Mouse (Mus musculus): ENCODE measurements around the gene Sap30. TPM values are rescaled to one million over a fixed set of nuclear protein-coding genes. Genes with fewer than 3 reads are reported as not detected.

Gene Sap30
- polyA plus RNA-seq (2014; fragmentation: Illumina TruSeq; extraction: RNeasy Lipid Tissue Mini Kit (QIAGEN cat#74804); ENCODE audit: low read depth, low replicate concordance) = 19.7 TPM

DNA sequence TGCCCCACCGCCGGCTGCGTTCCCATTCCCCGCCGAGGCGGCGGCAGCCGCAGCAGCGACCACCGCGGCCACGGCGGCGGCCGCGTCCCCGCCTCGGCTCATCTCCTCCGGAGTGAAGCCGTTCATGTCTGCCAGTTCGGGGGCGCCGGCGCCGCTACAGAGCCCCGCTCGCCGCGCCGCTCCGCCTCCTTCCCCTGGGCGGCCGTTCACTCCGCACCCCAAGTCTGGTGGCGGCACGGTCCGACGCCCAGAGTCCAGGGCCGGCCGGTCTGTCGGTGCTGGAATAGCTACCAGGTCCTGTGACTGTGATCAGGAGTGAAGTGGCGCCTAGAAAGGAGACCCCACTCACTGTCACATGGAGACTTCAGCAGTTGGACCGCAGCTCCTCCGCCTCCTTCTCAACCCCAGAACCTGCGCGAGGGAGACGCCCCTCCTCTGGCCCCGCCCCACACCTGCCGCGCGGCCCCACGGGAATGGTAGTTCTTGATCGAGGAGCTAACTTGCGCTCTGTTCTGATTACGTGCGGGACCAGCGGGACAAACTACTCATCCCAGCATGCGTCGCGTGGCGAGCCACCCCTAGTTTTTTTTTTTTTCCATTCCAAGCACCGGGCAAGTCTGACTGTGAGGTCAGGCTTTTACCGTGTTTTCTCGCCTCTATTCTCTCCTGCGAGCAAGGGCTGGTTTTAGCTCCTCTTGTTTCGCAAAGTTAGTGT lies at the start of gene Sap30:
Gene Sap30, minus strand, starts transcription at position 420 of the 715 bp plus-strand sequence.

DNA sequence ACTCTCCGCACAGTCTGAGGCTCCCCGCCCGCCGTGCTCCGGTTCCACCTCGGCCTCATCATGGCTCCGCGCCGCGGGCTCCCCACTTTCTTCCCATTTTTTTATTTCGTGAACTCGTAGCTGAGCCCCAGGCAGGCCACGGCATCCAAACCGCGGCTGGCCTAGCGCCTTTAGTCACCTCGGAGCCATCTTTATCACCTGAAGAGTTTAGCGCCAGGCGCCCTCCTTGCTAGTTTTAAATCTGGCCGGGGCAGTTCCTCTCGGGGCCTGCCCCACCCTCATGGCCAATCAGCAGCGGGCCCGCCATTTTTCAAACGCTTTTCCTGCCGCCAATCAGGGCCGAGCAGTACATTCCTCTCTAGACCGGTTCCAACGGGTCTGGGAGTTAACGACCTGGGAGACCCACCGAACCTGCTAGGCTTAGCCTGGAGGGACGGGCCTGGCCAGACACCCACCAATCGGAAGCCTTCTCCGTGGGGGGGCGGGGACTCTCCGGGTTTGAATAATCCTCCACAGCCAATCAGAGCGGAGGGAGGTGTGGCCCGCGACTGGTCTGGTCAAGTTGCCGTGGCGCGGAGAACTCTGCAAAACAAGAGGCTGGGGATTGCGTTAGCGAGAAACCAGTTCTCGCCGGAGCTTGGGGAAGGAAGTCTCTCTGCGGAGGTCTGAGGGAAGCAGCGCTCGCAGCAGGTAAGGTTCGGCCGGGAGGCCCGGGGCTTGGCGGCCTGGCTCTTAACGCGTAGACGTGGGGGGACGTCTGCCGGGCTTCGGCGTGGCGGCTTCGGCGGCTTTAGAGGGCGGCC lies 23.9 kb upstream of the Sap30 start, which contains the start of gene Hmgb2:
Gene Hmgb2, plus strand, starts transcription at position 592 of the 803 bp plus-strand sequence.

DNA sequence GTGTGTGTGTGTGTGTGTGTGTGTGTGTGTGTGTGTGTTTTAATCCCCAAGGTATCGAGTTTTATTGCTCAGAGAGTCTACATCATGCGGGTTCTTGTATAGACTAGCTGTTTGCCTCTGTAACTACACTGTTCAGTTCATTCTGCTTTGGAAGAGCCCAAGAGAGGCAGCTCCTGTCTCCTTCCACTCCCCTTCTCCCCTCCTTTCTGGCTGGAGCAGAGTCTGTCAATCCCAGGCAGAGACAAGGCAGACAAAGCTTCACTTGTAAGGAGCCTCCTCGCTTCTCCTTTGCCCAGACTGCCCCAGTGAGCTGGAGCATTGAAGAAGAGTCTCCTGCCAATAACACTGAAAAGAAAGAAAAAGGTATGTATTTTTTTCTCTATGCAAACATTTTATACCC lies 31.9 kb downstream of the Sap30 start, which contains the start of gene Scrg1:
Gene Scrg1, plus strand, starts transcription at position 159 of the 400 bp plus-strand sequence.

Other genes with a start within 250 kb of the Sap30 start
- gene Hand2, start 166.9 kb downstream of the Sap30 start, polyA plus RNA-seq (2014; fragmentation: Illumina TruSeq; extraction: RNeasy Lipid Tissue Mini Kit (QIAGEN cat#74804); ENCODE audit: low read depth, low replicate concordance) = 18.0 TPM
- gene Scrg1, start 31.9 kb downstream of the Sap30 start, polyA plus RNA-seq (2014; fragmentation: Illumina TruSeq; extraction: RNeasy Lipid Tissue Mini Kit (QIAGEN cat#74804); ENCODE audit: low read depth, low replicate concordance) = 0.99 TPM
- gene Hmgb2, start 24.0 kb upstream of the Sap30 start, polyA plus RNA-seq (2014; fragmentation: Illumina TruSeq; extraction: RNeasy Lipid Tissue Mini Kit (QIAGEN cat#74804); ENCODE audit: low read depth, low replicate concordance) = 13.5 TPM
- 37.2 TPM for gene Galnt7, start 165.2 kb upstream of the Sap30 start, polyA plus RNA-seq (2014; fragmentation: Illumina TruSeq; extraction: RNeasy Lipid Tissue Mini Kit (QIAGEN cat#74804); ENCODE audit: low read depth, low replicate concordance)

All from adrenal gland, adult 10 weeks (tissue).